Mouse (Mus musculus) heart, embryonic 14.5 days (tissue): ENCODE results near the gene Pdzrn4. TPM values are rescaled to one million over a fixed set of nuclear protein-coding genes. Genes with fewer than 3 reads are reported as not detected.

ENCODE experiments used
- ATAC-seq: fragments of 200-750 bp; cut with Nextera tagmentation; 2 replicates; pipeline ENCODE4 v1.8.0; 2017; ENCODE audit warnings: low read depth, moderate TSS enrichment; ENCODE audit not compliant: insufficient number of reproducible peaks, insufficient read depth, low FRiP score
- H3K27ac ChIP-seq, 2 experiments: fragments of 200-500 bp in 1 of 2; fragments of 300-500 bp in 1 of 2; sonication (generic) in 1 of 2; replicated peaks in 1 of 2; 2 replicates each; pipeline ENCODE4 v1.5.1; 2012 to 2014; ENCODE audit warnings: low read depth in 2 of 2, low read length in 2 of 2, control low read depth in 1 of 2, mild to moderate bottlenecking in 1 of 2, mixed read lengths in 1 of 2; ENCODE audit not compliant: control insufficient read depth in 1 of 2, insufficient read depth in 1 of 2
- H3K27me3 ChIP-seq: fragments of 300-500 bp; sonication (generic); 2 replicates; pipeline ENCODE4 v1.6.1; 2014; ENCODE audit warnings: mild to moderate bottlenecking, low read length, control low read depth; ENCODE audit not compliant: control insufficient read depth, insufficient read depth
- H3K36me3 ChIP-seq: fragments of 300-500 bp; sonication (generic); 2 replicates; pipeline ENCODE4 v1.6.1; 2014; ENCODE audit warnings: mild to moderate bottlenecking, control low read depth, low read length, mixed read lengths; ENCODE audit not compliant: control insufficient read depth, insufficient read depth
- H3K4me1 ChIP-seq, 2 experiments: fragments of 200-500 bp in 1 of 2; fragments of 300-500 bp in 1 of 2; sonication (generic) in 1 of 2; 2 replicates each; pipeline ENCODE4 v1.6.1; 2012 to 2014; ENCODE audit warnings: low read length in 2 of 2, control low read depth in 1 of 2, mixed read lengths in 1 of 2; ENCODE audit not compliant: control insufficient read depth in 2 of 2, insufficient read depth in 2 of 2
- H3K4me2 ChIP-seq: fragments of 300-500 bp; sonication (generic); 2 replicates; pipeline ENCODE4 v1.6.1; 2014; ENCODE audit warnings: mild to moderate bottlenecking, low read length
- H3K4me3 ChIP-seq, 2 experiments: fragments of 200-500 bp in 1 of 2; fragments of 300-500 bp in 1 of 2; sonication (generic) in 1 of 2; 2 replicates each; pipeline ENCODE4 v1.5.1; 2012 to 2014; ENCODE audit warnings: low read length in 2 of 2, mild to moderate bottlenecking in 2 of 2, control low read depth in 1 of 2, low read depth in 1 of 2, moderate library complexity in 1 of 2; ENCODE audit not compliant: control insufficient read depth in 1 of 2, insufficient read depth in 1 of 2
- H3K9ac ChIP-seq: fragments of 300-500 bp; sonication (generic); 2 replicates; pipeline ENCODE4 v1.6.1; 2014; ENCODE audit warnings: mild to moderate bottlenecking, low read length
- H3K9me3 ChIP-seq: fragments of 300-500 bp; sonication (generic); 2 replicates; pipeline ENCODE4 v1.6.1; 2016; ENCODE audit warnings: low read length, control low read depth; ENCODE audit not compliant: control insufficient read depth
- WGBS: fragments of 180-500 bp; shearing (Covaris S2); extraction: QIAGEN DNeasy Blood & Tissue Kit; methylation state at CpG from one replicate; pipeline ENCODE4 v1.1.7; 2014; 5-methylcytosine and 5-hydroxymethylcytosine counted together
- polyA plus RNA-seq: library from polyadenylated mRNA; unstranded; fragments of >200 nt; fragmentation: Nextera tagmentation; extraction: Ambion mirVana; gene quantifications from 2 replicates; pipeline ENCODE4 v1.2.1, GENCODE M21; 2014

Gene Pdzrn4
- polyA plus RNA-seq, 1 experiment from 2014 or later = 1.00 TPM

DNA sequence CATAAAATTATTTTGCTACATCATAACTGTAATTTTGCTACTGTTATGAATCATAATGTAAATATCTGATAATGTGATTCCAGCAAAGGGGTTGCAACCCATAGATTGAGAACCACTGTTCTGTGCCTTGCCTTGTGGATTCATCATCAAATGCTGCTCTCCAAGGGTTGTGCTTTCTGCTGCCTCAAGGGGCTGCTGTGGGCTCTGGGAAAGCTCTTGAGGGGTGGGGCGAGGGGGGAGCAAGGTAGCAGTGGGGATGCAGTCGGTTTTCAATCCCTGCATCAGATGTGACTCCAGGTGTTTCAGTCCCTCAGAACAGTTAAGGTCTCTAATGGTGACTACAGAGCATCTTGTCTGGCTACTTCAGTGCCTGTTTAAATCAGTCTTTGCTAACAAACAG lies 2.1 kb downstream of the Pdzrn4 start:
- H3K27me3 ChIP-seq = peaks cover 32% of the 10 kb centered on the region
- H3K9ac ChIP-seq = no peak overlapping the region
- no peak overlapping the region for H3K4me2 ChIP-seq
- H3K27ac ChIP-seq = no peak overlapping the region
- no peaks in the 10 kb centered on the region for H3K9me3 ChIP-seq
- H3K4me3 ChIP-seq = no peak overlapping the region
- 30% methylated on average over 2 of the region's 2 CpGs for WGBS
- H3K36me3 ChIP-seq = no peaks in the 10 kb centered on the region
- peaks cover 0 to 2% of the 10 kb centered on the region in 2 experiments; a peak in 3 of 4 replicates for H3K4me1 ChIP-seq
- ATAC-seq = no peak

DNA sequence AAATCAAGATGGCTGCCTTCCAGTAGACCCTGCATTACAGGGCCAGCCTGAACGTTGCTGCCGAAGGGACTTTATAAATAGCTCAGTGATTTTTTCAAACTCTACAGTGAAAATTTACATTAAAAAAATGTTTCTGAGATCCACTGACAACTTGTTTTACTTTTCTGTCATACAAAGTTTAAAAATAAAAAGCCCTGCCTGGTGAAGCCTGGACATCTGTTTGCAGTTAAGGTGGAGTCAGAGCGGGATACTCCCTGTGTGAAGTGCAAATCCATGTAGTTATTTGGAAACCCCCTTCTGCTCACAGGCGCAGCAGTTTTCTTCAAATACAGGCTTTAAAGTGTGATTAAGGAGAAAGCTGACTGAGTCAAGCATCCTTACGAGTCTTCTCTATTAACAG lies 2.6 kb downstream of the Pdzrn4 start:
- no peak overlapping the region for H3K9ac ChIP-seq
- H3K4me3 ChIP-seq = no peak overlapping the region
- H3K36me3 ChIP-seq = no peaks in the 10 kb centered on the region
- ATAC-seq = no peak
- 73% methylated on average over 5 of the region's 5 CpGs for WGBS
- peaks cover 32% of the 10 kb centered on the region for H3K27me3 ChIP-seq
- no peak overlapping the region for H3K27ac ChIP-seq
- H3K4me1 ChIP-seq = peaks cover 0 to 2% of the 10 kb centered on the region in 2 experiments; a peak in 3 of 4 replicates
- no peak overlapping the region for H3K4me2 ChIP-seq
- H3K9me3 ChIP-seq = no peaks in the 10 kb centered on the region

DNA sequence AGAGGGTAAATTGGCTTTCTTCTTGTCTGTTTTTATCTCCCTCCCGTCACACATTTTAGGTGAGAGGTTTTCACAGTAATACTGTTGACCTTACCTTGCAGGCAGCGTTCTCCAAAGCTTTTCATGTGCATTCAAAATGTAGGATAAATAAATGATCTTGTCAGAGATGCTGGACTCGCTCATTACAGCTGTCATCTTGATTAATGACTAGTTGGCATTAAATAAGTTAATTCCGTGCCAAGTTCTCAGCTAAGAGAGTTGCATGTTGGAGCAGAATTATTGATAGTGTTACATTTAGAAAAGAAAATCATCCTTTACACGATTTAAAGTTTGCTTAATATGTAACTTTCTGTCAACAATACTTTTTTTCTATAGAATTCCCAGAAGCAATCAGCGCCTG lies 4.9 kb downstream of the Pdzrn4 start:
- ATAC-seq = no peak
- Histone ChIP-seq H3K4me2 (no peak overlapping the region), H3K9ac (no peak overlapping the region), H3K27ac (no peak overlapping the region), H3K4me1 (peaks cover 0 to 2% of the 10 kb centered on the region in 2 experiments; a peak in 3 of 4 replicates), H3K27me3 (peaks cover 17% of the 10 kb centered on the region), H3K9me3 (no peaks in the 10 kb centered on the region), H3K4me3 (no peak overlapping the region), H3K36me3 (no peaks in the 10 kb centered on the region)
- WGBS = 70% methylated on average over 6 of the region's 6 CpGs

DNA sequence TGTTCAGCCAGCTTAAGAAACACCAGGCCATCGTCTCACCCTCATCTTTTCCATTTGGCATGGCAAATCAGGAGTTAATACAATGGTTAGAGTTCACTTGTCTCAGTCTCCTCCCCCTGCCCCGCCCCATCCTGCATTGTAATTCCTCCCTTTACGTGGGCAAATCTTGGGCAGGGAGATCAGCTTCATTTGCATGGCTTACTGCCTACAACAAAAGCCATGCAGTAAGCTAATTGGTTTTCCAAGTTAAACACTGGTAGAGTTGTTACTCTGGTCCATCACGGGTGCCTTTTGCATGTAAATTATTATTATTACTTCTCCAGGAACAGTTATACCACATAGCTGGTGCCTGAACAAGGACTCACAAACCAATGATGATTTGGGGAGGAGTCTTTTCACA lies 18.6 kb downstream of the Pdzrn4 start:
- no peak overlapping the region for H3K9ac ChIP-seq
- H3K4me1 ChIP-seq = no peaks in the 10 kb centered on the region
- H3K4me2 ChIP-seq = no peak overlapping the region
- H3K36me3 ChIP-seq = no peaks in the 10 kb centered on the region
- 28% methylated on average over 4 of the region's 4 CpGs for WGBS
- ATAC-seq = no peak
- H3K27ac ChIP-seq = no peak overlapping the region
- H3K9me3 ChIP-seq = no peaks in the 10 kb centered on the region
- no peaks in the 10 kb centered on the region for H3K27me3 ChIP-seq
- H3K4me3 ChIP-seq = no peak overlapping the region

DNA sequence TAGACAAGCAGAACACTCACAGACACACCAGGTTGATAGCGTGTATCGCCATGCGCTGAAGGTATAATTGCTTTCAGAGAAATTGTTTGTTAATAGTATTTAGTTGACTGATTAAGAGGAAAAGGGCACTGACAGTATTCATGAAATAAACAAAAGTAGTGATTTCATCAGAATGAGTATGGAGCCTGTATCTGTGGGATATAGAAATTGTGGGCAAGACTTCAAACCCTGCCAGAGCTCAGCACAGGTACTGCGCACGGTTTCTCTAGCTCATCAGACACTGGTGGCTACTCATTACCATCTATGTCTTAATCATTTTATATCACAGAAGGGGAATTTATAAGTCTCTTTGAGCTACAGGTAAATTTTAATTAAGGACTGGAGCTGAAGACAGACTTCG lies 19.5 kb downstream of the Pdzrn4 start:
- H3K4me1 ChIP-seq = no peaks in the 10 kb centered on the region
- H3K9me3 ChIP-seq = no peaks in the 10 kb centered on the region
- no peak for ATAC-seq
- no peak overlapping the region for H3K4me2 ChIP-seq
- H3K9ac ChIP-seq = no peak overlapping the region
- H3K27me3 ChIP-seq = no peaks in the 10 kb centered on the region
- H3K4me3 ChIP-seq = no peak overlapping the region
- no peak overlapping the region for H3K27ac ChIP-seq
- WGBS = 88% methylated on average over 6 of the region's 6 CpGs
- H3K36me3 ChIP-seq = no peaks in the 10 kb centered on the region

DNA sequence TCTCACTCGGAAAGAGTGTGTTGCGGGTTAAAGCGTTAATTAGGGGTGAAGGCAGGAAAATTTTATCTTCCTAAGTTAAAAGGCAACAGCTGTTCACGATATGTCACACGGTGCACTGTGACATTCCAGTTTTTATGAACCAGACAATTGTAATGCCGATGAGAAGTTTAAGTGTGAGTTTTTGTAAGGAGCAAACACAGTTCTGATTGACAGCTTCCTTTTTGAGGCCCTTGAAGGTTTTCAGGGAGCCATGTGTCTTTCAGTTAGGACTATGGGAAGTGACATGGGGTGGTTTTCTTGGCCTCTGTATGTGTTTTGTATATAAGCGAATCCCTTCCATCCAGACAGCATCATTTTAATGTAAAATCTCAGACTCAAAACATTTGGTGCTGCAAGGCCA lies 20.0 kb downstream of the Pdzrn4 start:
- H3K4me1 ChIP-seq = no peaks in the 10 kb centered on the region
- WGBS = 60% methylated on average over 7 of the region's 7 CpGs
- ATAC-seq = no peak
- no peaks in the 10 kb centered on the region for H3K27me3 ChIP-seq
- no peaks in the 10 kb centered on the region for H3K36me3 ChIP-seq
- H3K4me3 ChIP-seq = no peak overlapping the region
- no peaks in the 10 kb centered on the region for H3K9me3 ChIP-seq
- no peak overlapping the region for H3K4me2 ChIP-seq
- H3K9ac ChIP-seq = no peak overlapping the region
- H3K27ac ChIP-seq = no peak overlapping the region

DNA sequence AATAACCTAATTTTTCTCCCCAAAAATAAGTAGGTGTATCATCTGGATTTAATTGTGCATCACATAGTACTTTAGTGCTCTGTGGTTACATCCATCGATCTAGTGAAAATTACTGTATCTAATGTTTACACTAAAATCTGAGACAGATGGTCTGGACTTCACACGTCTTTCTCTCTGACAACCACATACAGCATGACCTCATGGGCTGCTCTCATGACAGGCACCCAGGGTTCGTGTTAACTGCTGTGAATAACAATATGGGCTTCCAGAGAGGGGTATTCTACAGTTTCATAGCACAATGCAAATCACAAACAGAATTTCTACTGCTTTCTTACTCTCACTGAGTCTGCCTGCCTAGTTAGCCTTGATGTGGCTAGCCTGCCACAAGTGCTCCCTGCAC lies 20.4 kb downstream of the Pdzrn4 start:
- ATAC-seq = no peak
- H3K36me3 ChIP-seq = no peaks in the 10 kb centered on the region
- no peaks in the 10 kb centered on the region for H3K4me1 ChIP-seq
- H3K27me3 ChIP-seq = no peaks in the 10 kb centered on the region
- 57% methylated on average over 3 of the region's 3 CpGs for WGBS
- H3K9me3 ChIP-seq = no peaks in the 10 kb centered on the region
- H3K9ac ChIP-seq = no peak overlapping the region
- no peak overlapping the region for H3K27ac ChIP-seq
- H3K4me2 ChIP-seq = no peak overlapping the region
- H3K4me3 ChIP-seq = no peak overlapping the region

DNA sequence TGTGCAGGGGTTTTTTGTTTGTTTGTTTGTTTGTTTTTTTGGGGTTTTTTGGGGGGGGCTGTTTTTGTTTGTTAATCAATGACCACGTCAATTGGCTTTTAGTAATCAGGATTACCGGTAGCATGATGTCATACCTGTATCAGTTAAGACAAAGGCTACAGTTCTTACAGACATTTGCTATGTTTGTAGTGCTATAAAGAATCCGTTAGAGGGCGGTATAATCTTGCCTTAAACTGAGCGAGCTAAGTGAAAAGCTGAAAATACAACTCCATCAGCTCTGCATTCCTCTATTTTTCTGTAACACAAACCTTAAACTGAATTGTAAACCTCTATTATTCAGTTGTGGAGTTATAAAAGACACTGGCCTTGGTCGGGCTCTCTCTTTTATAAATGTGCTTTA lies 37.9 kb downstream of the Pdzrn4 start:
- no peaks in the 10 kb centered on the region for H3K36me3 ChIP-seq
- no peak for ATAC-seq
- no peak overlapping the region for H3K9ac ChIP-seq
- H3K4me3 ChIP-seq = no peak overlapping the region
- H3K9me3 ChIP-seq = no peaks in the 10 kb centered on the region
- H3K27me3 ChIP-seq = no peaks in the 10 kb centered on the region
- no peak overlapping the region for H3K4me2 ChIP-seq
- H3K4me1 ChIP-seq = no peaks in the 10 kb centered on the region
- no peak overlapping the region for H3K27ac ChIP-seq
- WGBS = 8% methylated on average over 6 of the region's 6 CpGs
